36 mouse cellular contexts compared by ENCODE assay signal in the genomic region with DNA sequence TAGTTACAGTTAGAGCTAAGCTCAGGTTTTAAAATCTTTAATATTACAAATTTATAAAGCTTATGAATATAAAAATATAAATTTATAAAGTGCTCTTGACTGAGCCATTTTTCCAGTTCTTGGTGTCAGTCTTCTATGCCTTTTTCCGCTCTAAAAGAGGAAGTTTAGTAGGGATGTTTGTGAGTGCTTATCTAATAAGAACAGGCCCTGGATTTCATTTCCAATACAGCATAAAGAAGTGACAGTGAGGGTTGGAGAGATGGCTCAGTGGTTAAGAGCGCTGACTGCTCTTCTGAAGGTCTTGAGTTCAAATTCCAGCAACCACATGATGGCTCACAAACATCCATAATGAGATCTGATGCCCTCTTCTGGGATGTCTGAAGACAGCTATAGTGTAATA. TPM values are rescaled to one million over a fixed set of nuclear protein-coding genes. Genes with fewer than 3 reads are reported as not detected.
"Had no signal": no experiment of that assay in that cellular context is flagged by ENCODE, and none has a peak within 500 bp of the region (broad histone marks: within the 10 kb centered on the region; RNA-seq: fewer than 3 reads in every experiment).

No protein-coding gene starts in this region.

- H3K4me1 ChIP-seq: heart, embryonic 13.5 days; heart, embryonic 15.5 days; hindbrain, embryonic 13.5 days; hindbrain, embryonic 15.5 days; kidney, embryonic 15.5 days; limb, embryonic 10.5 days; limb, embryonic 12.5 days had no signal

- H3K27me3 ChIP-seq: heart, embryonic 13.5 days; heart, embryonic 15.5 days; hindbrain, embryonic 13.5 days; hindbrain, embryonic 15.5 days; kidney, embryonic 15.5 days; limb, embryonic 12.5 days; liver, embryonic 12.5 days had no signal

- DNase-seq: gastrocnemius, postnatal 14 days; gastrocnemius, postnatal 36 days; heart, adult 2 months; heart, postnatal 14 days; heart, postnatal 36 days; kidney, adult 11 months; kidney, adult 2 months; kidney, adult 9 months; kidney, postnatal 14 days; kidney, postnatal 36 days; liver had no signal

- H3K4me3 ChIP-seq: heart, adult 2 months; heart, embryonic 13.5 days; heart, embryonic 15.5 days; hindbrain, embryonic 13.5 days; hindbrain, embryonic 15.5 days; kidney, embryonic 15.5 days; left cerebral cortex, adult 2 months; limb, embryonic 10.5 days; limb, embryonic 12.5 days; liver, embryonic 12.5 days had no signal

- H3K9ac ChIP-seq: heart, embryonic 13.5 days; heart, embryonic 15.5 days; hindbrain, embryonic 13.5 days; hindbrain, embryonic 15.5 days; kidney, embryonic 15.5 days; limb, embryonic 12.5 days; liver, embryonic 12.5 days; liver, embryonic 14.5 days had no signal

- ATAC-seq: hindbrain, postnatal 0 days; intestine, embryonic 16.5 days; liver, embryonic 12.5 days had no signal

- H3K9me3 ChIP-seq: heart, embryonic 13.5 days; heart, embryonic 15.5 days; hindbrain, embryonic 13.5 days; hindbrain, embryonic 15.5 days; kidney, embryonic 15.5 days; limb, embryonic 10.5 days; limb, embryonic 12.5 days; liver, embryonic 12.5 days had no signal

- H3K27ac ChIP-seq: heart, adult 2 months; heart, embryonic 13.5 days; heart, embryonic 15.5 days; hindbrain, embryonic 13.5 days; hindbrain, embryonic 15.5 days; hindbrain, postnatal 0 days; kidney, embryonic 15.5 days; kidney, postnatal 0 days; left cerebral cortex, adult 2 months; limb, embryonic 10.5 days; limb, embryonic 12.5 days; liver, embryonic 12.5 days; liver, embryonic 14.5 days had no signal

- H3K4me2 ChIP-seq: heart, embryonic 11.5 days; heart, embryonic 13.5 days; heart, embryonic 15.5 days; hindbrain, embryonic 13.5 days; hindbrain, embryonic 15.5 days; kidney, embryonic 15.5 days; limb, embryonic 12.5 days; liver, embryonic 12.5 days had no signal

RNA-seq across cellular contexts. Expression of a gene that starts 40.1 kb away (rescaled TPM):
- total RNA-seq: gastrocnemius, adult 18-20 months; gastrocnemius, postnatal 36 days; heart, postnatal 14 days; heart, postnatal 36 days; hematopoietic stem cell, adult 5-6 weeks had no signal

RNA-seq across cellular contexts. Expression of a gene that starts 56.9 kb away (rescaled TPM):
- total RNA-seq: gastrocnemius, adult 18-20 months; gastrocnemius, adult 8-10 months; gastrocnemius, postnatal 14 days; gastrocnemius, postnatal 36 days; heart, adult 2 months; heart, postnatal 14 days; heart, postnatal 36 days; hindbrain, postnatal 0 days; layer of hippocampus, postnatal 10 days; layer of hippocampus, postnatal 25 days; left cerebral cortex, adult 2 months; left cerebral cortex, postnatal 14 days; left cerebral cortex, postnatal 36 days had no signal
- polyA plus RNA-seq: heart, adult 2 months; heart, embryonic 11.5 days; heart, embryonic 13.5 days; heart, embryonic 15.5 days; heart, postnatal 0 days; hindbrain, embryonic 11.5 days; hindbrain, embryonic 13.5 days; hindbrain, embryonic 15.5 days; hindbrain, postnatal 0 days; intestine, embryonic 14.5 days; intestine, embryonic 16.5 days; kidney, embryonic 15.5 days; kidney, postnatal 0 days; large intestine, adult 2 months; limb, embryonic 10.5 days; limb, embryonic 12.5 days; liver, embryonic 12.5 days; liver, embryonic 14.5 days had no signal
